Mouse (Mus musculus): ENCODE results near the gene Trim65.

DNA sequence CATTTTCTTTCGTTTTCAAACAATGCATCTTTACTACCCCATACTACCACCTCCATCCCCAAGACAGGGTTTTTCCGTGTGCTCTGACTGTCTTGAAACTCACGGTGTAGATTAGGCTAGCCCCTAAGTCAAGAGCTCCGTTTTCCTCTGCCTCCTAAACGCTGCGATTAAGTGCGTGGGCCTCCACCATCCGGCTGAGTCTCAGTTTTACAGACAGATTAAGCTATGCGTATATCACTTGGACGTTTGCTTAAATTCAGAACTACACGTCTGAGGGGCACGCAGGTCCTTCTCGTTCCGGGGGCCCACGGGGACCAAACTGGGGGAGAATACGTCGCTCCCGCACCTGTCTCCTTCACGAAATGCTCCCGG is 7.2 kb upstream of the Trim65 start:
- TF ChIP-seq POLR2A (IDR thresholded peaks at IDR 0.05; ENCODE audit: borderline replicate concordance, control insufficient read depth, low read depth, low read length) (no peak), CTCF (IDR thresholded peaks at IDR 0.05; ENCODE audit: control insufficient read depth, insufficient read depth, low read length) (no peak)

Data from bone marrow, adult 2 months (tissue).